Mouse (Mus musculus): Measurements from ENCODE around the gene Dcaf6. TPM values are rescaled to one million over a fixed set of nuclear protein-coding genes. Genes with fewer than 3 reads are reported as not detected.

Dcaf6 gene
- total RNA-seq, 2 experiments from 2014 or later = 13.6 to 16.7 TPM

Other genes with a start within 250 kb of the Dcaf6 start
- gene Tiprl, start 223.5 kb downstream of the Dcaf6 start, total RNA-seq (2015) = 25.7 and 25.8 TPM in 2 replicates
- gene Tiprl, start 223.5 kb downstream of the Dcaf6 start, total RNA-seq (2017) = 49.6 and 52.0 TPM in 2 replicates
- not detected in 2 replicates for gene Gpr161, start 164.7 kb downstream of the Dcaf6 start, total RNA-seq (2015)
- gene Gpr161, start 164.7 kb downstream of the Dcaf6 start, total RNA-seq (2017) = 0.04 and 0.08 TPM in 2 replicates
- 174 and 187 TPM in 2 replicates for gene Mpc2, start 162 bp upstream of the Dcaf6 start, total RNA-seq (2015)
- 122 and 145 TPM in 2 replicates for gene Mpc2, start 162 bp upstream of the Dcaf6 start, total RNA-seq (2017)
- 0.27 TPM in 1 of 2 replicates, not detected in the other for gene Adcy10, start 24.7 kb upstream of the Dcaf6 start, total RNA-seq (2015)
- 0.33 TPM in 1 of 2 replicates, not detected in the other for gene Adcy10, start 24.7 kb upstream of the Dcaf6 start, total RNA-seq (2017)
- gene Mpzl1, start 174.1 kb upstream of the Dcaf6 start, total RNA-seq (2015) = 1.3 and 2.1 TPM in 2 replicates
- gene Mpzl1, start 174.1 kb upstream of the Dcaf6 start, total RNA-seq (2017) = 0.22 and 3.1 TPM in 2 replicates
- 82.1 and 88.8 TPM in 2 replicates for gene Rcsd1, start 249.3 kb upstream of the Dcaf6 start, total RNA-seq (2015)
- 184 and 199 TPM in 2 replicates for gene Rcsd1, start 249.3 kb upstream of the Dcaf6 start, total RNA-seq (2017)

Data from megakaryocyte, adult 5-6 weeks (primary cell).